Mouse (Mus musculus) cerebellum, adult 2 months (tissue): ENCODE results near the gene Slc25a23. TPM values are rescaled to one million over a fixed set of nuclear protein-coding genes. Genes with fewer than 3 reads are reported as not detected.

Experiments used
- DNase-seq, 2 experiments: peaks; one replicate each; pipeline ENCODE4 v3.0.0; 2021
- H3K27ac ChIP-seq: fragments of 200-500 bp; 2 replicates; pipeline ENCODE4 v1.5.1; 2012; ENCODE audit warnings: low read length, control low read depth, inconsistent platforms; ENCODE audit not compliant: insufficient read depth
- H3K27me3 ChIP-seq: fragments of 200-500 bp; 2 replicates; pipeline ENCODE4 v1.6.1; 2012; ENCODE audit warnings: inconsistent platforms, mild to moderate bottlenecking, low read length, moderate library complexity; ENCODE audit not compliant: control insufficient read depth, insufficient read depth
- H3K4me1 ChIP-seq: fragments of 200-500 bp; 2 replicates; pipeline ENCODE4 v1.6.1; 2011; ENCODE audit warnings: low read length; ENCODE audit not compliant: control insufficient read depth, insufficient read depth
- H3K4me3 ChIP-seq: fragments of 200-500 bp; replicated peaks from 2 replicates; pipeline ENCODE3; 2011; ENCODE audit warnings: mild to moderate bottlenecking, low read depth, low read length, control low read depth; ENCODE audit not compliant: insufficient read depth
- CTCF ChIP-seq: fragments of 200-500 bp; IDR thresholded peaks from 2 replicates; pipeline ENCODE4 v1.5.1; 2011; ENCODE audit warnings: low read depth, mild to moderate bottlenecking, control low read depth, low read length, moderate library complexity, borderline replicate concordance; ENCODE audit not compliant: insufficient read depth
- POLR2A ChIP-seq: fragments of 200-500 bp; IDR thresholded peaks from 2 replicates; pipeline ENCODE4 v1.6.1; 2011; ENCODE audit warnings: low read length, control low read depth, borderline replicate concordance; ENCODE audit not compliant: insufficient read depth
- WGBS: fragments of 180-500 bp; shearing (Covaris S2); methylation state at CpG from one replicate; pipeline ENCODE4 v1.1.7; 2018; 5-methylcytosine and 5-hydroxymethylcytosine counted together
- polyA plus RNA-seq: library from polyadenylated mRNA; depleted of rRNA; stranded (reverse); fragments of >200 nt; gene quantifications from 2 replicates; pipeline ENCODE4 v1.2.3, GENCODE M21; 2012

Gene Slc25a23
- polyA plus RNA-seq, 1 experiment: 178 TPM

DNA sequence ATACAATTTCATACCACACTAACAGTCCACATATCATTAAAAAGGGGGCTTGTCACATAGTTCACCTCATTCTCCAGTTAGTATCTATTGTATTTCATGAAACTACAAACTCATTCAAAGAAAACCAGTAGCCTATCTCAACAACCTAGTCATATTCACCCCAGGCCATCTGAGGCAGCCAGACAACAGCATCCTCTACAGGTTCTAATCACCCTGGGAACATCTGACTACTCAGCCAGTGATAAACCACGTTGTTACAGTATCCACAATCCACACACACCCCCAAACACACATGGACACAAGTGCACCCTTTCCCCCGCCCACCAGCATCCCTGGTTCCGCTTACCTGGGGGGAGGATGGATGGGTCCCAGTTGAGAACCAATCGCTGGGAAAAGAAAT lies 32.2 kb downstream of the Slc25a23 start:
- 82% methylated on average over 4 of the region's 4 CpGs for WGBS
- H3K4me3 ChIP-seq: no peak overlapping the region
- peaks cover 8% of the 10 kb centered on the region for H3K4me1 ChIP-seq
- H3K27ac ChIP-seq: no peak overlapping the region
- no peaks in the 10 kb centered on the region for H3K27me3 ChIP-seq
- TF ChIP-seq POLR2A (no peak), CTCF (no peak)
- no peak for DNase-seq

DNA sequence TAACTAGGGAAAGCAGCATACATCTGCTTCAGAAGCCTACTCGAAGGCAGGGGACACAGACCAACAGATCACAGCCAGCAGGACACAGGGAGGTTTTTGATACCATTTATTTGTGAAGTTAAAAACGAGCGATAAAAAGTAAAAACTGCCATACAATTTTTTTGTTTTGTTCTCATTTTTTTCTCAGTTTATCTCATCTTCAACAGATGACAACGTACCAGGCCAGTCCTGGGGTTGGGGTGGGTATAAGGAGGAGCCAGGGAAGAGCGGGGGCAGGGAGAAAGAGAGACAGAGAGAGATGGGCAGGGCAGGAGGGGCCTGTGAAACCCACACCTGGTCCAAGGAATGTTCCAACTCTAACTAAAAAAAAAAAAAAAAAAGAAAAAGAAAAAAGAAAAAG lies 38.7 kb downstream of the Slc25a23 start:
- DNase-seq: no peak
- H3K4me1 ChIP-seq: no peaks in the 10 kb centered on the region
- H3K27ac ChIP-seq: no peak overlapping the region
- TF ChIP-seq POLR2A (no peak), CTCF (no peak)
- H3K27me3 ChIP-seq: no peaks in the 10 kb centered on the region
- no peak overlapping the region for H3K4me3 ChIP-seq
- WGBS: 86% methylated on average over 5 of the region's 5 CpGs

DNA sequence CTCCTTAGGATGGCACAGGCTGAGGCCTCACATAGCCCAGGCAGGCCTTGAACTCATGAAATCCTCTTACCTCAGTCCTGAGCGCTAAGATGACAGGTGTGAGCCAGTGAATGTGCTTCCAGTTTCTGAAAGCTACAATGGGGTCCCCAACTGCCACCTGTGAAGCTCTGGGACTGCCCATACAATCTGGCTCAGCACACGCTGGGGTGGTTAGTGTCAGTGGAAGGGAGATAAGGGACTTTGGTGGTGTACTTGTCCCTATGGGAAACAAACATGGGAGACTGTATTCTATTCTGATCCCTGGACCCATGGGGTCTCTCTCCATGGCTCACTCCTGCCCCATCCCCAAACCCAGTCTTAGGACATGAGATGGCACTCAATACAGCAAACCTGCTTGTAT lies 40.0 kb downstream of the Slc25a23 start:
- no peaks in the 10 kb centered on the region for H3K4me1 ChIP-seq
- H3K27ac ChIP-seq: no peak overlapping the region
- no peak overlapping the region for H3K4me3 ChIP-seq
- H3K27me3 ChIP-seq: no peaks in the 10 kb centered on the region
- TF ChIP-seq CTCF: no peak
- no peak for TF ChIP-seq POLR2A
- DNase-seq: no peak
- 81% methylated on average over 2 of the region's 2 CpGs for WGBS

GRCm38 (mm10) chr17:57012245-57012795 lies 47.3 kb downstream of the Slc25a23 start:
- no peaks in the 10 kb centered on the region for H3K4me1 ChIP-seq
- H3K27ac ChIP-seq: no peak overlapping the region
- no peak for TF ChIP-seq POLR2A
- no peak for TF ChIP-seq CTCF
- DNase-seq: peak in 1 of 2 experiments; percentile 32
- no peaks in the 10 kb centered on the region for H3K27me3 ChIP-seq
- H3K4me3 ChIP-seq: peak overlapping the region; percentile 96
- WGBS: 59% methylated on average over 13 of the region's 13 CpGs

GRCm38 (mm10) chr17:57011236-57012141 lies 48.2 kb downstream of the Slc25a23 start, which contains the start of the genes Gtf2f1 and Gm17949:
Gene Gtf2f1, minus strand, starts transcription at chr17:57011288.
Gene Gm17949, plus strand, starts transcription at chr17:57011469.
- Histone ChIP-seq H3K27ac (peak within 1 kb of the TSS; percentile 69), H3K4me3 (peak within 1 kb of the TSS; percentile 96), H3K27me3 (no peaks in the 10 kb centered on the region), H3K4me1 (no peaks in the 10 kb centered on the region)
- peak; percentile 94 to 96 for DNase-seq
- peak; percentile 99 for TF ChIP-seq POLR2A
- no peak for TF ChIP-seq CTCF
- WGBS: under 1% methylated on average over 51 of the region's 51 CpGs

- under 1% methylated on average over 19 of the region's 19 CpGs for WGBS
- no peaks in the 10 kb centered on the region for H3K27me3 ChIP-seq
- peak overlapping the region; percentile 12; the same call in 1 of the 2 replicates for H3K27ac ChIP-seq
- TF ChIP-seq POLR2A: no peak
- no peak for TF ChIP-seq CTCF
- DNase-seq: no peak
- peak overlapping the region; percentile 96 for H3K4me3 ChIP-seq
- no peaks in the 10 kb centered on the region for H3K4me1 ChIP-seq
Observed at GRCm38 (mm10) chr17:57010911-57011235, 48.8 kb downstream of the Slc25a23 start.

DNA sequence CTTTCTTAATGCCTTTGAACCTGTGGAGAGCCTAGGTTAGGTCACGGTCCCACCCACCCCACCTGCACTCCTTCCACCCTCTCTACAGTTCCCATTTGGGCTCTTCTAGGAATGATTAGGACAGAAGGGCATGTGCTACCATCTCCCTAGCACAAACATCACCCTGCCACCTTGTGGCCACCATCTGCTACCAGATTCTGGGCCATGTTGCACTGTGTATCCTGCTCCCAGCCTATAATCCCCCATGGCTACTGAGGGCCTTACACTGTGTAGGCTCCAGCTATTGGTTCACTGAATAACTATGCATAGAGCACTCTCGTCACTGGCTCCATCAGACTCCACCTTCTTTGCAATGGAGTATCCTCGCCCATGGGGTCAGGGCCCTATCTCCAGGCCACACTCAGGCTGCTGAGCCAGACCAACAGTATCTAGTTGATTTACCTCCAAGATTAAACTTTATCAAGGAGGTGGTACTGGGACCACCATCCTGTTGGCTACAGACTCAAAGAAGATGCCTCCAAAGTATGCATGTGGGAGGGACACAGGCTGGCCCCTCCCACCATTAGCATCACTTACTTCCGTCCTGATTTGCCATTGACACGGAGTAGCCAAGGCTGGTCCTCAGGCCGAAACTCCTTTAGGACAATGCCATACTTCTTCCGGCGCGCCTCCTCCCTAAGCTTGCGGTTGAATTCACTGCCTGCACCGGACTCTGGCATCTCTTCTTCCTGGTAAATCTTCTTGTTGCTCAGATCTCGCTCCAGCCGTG lies 52.3 kb downstream of the Slc25a23 start:
- WGBS: 92% methylated on average over 13 of the region's 13 CpGs
- no peak overlapping the region for H3K27ac ChIP-seq
- H3K4me3 ChIP-seq: no peak overlapping the region
- no peaks in the 10 kb centered on the region for H3K27me3 ChIP-seq
- H3K4me1 ChIP-seq: no peaks in the 10 kb centered on the region
- TF ChIP-seq POLR2A (no peak), CTCF (peak; percentile 11; the same call in 1 of the 2 replicates)
- DNase-seq: no peak
